Mouse (Mus musculus): ENCODE measurements around the gene C2cd3. TPM values are rescaled to one million over a fixed set of nuclear protein-coding genes. Genes with fewer than 3 reads are reported as not detected.
"Not testable (repeated sequence)": the region's sequence is repeated elsewhere in the genome, so short reads cannot be mapped to it uniquely, and the experiment has no call there.

C2cd3 gene
- polyA plus RNA-seq, 1 experiment from 2014 or later, result 28.9 TPM

DNA sequence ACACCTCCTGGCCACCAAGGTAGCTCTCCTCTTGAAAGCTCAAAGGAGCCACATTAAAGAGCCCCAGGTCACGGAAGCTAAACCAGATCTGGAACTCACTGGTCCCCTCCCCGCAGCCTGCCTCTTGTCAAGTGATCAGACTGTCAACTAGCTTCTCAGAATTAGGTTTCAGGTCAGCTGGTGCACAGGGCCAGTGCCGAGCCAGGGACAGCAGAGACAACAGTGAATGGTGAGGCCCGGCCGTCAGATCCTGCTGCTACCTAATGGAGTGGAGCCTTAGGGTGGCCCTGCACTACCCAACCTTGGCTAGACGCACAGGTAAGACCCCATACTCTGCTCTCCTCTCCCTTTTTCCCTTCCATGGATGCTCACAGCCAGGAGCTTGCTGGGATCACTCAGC, 100.7 kb downstream of the C2cd3 start, which contains the start of gene Ucp3:
Gene Ucp3 (plus strand): TSS at position 214 of the 400 bp plus-strand sequence.
- WGBS, result 92% methylated on average over 6 of the region's 6 CpGs
- no peak within 1 kb of the TSS for H3K9ac ChIP-seq (replicated peaks; ENCODE audit: low read depth, low read length)
- no peaks in the 10 kb centered on the region for H3K27me3 ChIP-seq (replicated peaks; ENCODE audit: control insufficient read depth, insufficient read depth, low read length)
- H3K4me1 ChIP-seq (replicated peaks; ENCODE audit: control insufficient read depth, insufficient read depth, low read length), result no peaks in the 10 kb centered on the region
- no peak for ATAC-seq
- H3K4me2 ChIP-seq (ENCODE audit: low read length), result no peak within 1 kb of the TSS
- H3K36me3 ChIP-seq (ENCODE audit: control insufficient read depth, insufficient read depth), result peaks cover 2% of the 10 kb centered on the region; the same call in 1 of the 2 replicates
- no peaks in the 10 kb centered on the region for H3K9me3 ChIP-seq (ENCODE audit: control insufficient read depth, low read length)
- H3K27ac ChIP-seq (ENCODE audit: low read length), result no peak within 1 kb of the TSS
- H3K4me3 ChIP-seq (replicated peaks; ENCODE audit: low read length), result no peak within 1 kb of the TSS

DNA sequence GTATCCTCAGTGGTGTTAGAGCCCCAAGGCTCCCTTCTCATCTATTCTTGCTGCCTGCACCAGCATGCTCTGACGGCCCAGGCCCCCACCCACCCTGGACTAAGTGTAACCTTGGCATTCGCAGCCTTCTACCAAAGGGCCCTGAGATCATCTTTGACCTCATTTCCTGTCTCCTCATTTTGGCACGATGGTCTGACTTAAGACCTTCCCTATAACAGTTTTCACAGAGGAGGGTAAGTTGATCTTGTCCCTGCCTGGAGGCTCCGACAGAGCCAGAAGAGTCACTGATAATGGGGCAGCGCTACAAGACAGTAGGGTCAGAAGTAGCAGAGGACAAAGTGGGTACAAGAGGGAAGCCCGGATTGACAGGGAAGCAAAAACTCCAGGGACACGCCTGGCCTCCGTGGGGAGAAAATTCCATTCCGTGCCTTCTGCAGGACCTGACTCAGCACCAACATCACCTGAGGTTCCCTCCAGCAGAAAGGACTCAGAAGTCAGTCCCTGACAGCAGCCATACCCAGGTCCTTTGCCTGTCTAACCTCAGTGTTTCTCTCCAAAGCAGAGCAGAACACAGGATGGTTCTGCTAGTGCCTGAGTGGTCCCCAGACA, 101.9 kb downstream of the C2cd3 start:
- no peak overlapping the region for H3K9ac ChIP-seq (replicated peaks; ENCODE audit: low read depth, low read length)
- peaks cover 2% of the 10 kb centered on the region; the same call in 1 of the 2 replicates for H3K36me3 ChIP-seq (ENCODE audit: control insufficient read depth, insufficient read depth)
- H3K9me3 ChIP-seq (ENCODE audit: control insufficient read depth, low read length), result no peaks in the 10 kb centered on the region
- no peaks in the 10 kb centered on the region for H3K4me1 ChIP-seq (replicated peaks; ENCODE audit: control insufficient read depth, insufficient read depth, low read length)
- H3K4me2 ChIP-seq (ENCODE audit: low read length), result no peak overlapping the region
- H3K27ac ChIP-seq (ENCODE audit: low read length), result no peak overlapping the region
- no peaks in the 10 kb centered on the region for H3K27me3 ChIP-seq (replicated peaks; ENCODE audit: control insufficient read depth, insufficient read depth, low read length)
- ATAC-seq, result no peak
- H3K4me3 ChIP-seq (replicated peaks; ENCODE audit: low read length), result no peak overlapping the region
- 89% methylated on average over 9 of the region's 9 CpGs for WGBS

DNA sequence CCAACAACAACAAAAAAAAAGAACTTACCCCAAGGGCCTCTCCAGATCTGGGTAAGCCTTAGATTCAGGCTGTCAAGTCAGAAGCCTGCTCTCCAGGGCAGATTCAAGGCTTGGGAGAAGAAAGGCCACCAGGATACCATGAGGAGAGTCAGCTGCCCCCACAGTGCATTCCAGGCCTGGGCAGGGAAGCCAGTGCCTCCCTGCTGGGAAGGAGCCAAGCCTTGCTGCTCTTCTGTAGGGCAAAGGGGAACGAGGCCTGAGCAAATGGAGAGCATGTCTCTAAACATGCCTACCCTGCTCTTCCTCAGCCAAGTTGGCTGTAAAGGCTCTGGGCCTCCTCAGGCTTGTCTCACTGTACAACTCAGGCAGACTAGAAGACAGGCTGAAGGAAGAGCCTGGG, 102.6 kb downstream of the C2cd3 start:
- 27% methylated on average over 1 of the region's 1 CpGs for WGBS
- no peaks in the 10 kb centered on the region for H3K4me1 ChIP-seq (replicated peaks; ENCODE audit: control insufficient read depth, insufficient read depth, low read length)
- no peak for ATAC-seq
- H3K36me3 ChIP-seq (ENCODE audit: control insufficient read depth, insufficient read depth), result no peaks in the 10 kb centered on the region
- no peaks in the 10 kb centered on the region for H3K27me3 ChIP-seq (replicated peaks; ENCODE audit: control insufficient read depth, insufficient read depth, low read length)
- H3K4me2 ChIP-seq (ENCODE audit: low read length), result no peak overlapping the region
- H3K4me3 ChIP-seq (replicated peaks; ENCODE audit: low read length), result no peak overlapping the region
- no peaks in the 10 kb centered on the region for H3K9me3 ChIP-seq (ENCODE audit: control insufficient read depth, low read length)
- H3K9ac ChIP-seq (replicated peaks; ENCODE audit: low read depth, low read length), result no peak overlapping the region
- no peak overlapping the region for H3K27ac ChIP-seq (ENCODE audit: low read length)

DNA sequence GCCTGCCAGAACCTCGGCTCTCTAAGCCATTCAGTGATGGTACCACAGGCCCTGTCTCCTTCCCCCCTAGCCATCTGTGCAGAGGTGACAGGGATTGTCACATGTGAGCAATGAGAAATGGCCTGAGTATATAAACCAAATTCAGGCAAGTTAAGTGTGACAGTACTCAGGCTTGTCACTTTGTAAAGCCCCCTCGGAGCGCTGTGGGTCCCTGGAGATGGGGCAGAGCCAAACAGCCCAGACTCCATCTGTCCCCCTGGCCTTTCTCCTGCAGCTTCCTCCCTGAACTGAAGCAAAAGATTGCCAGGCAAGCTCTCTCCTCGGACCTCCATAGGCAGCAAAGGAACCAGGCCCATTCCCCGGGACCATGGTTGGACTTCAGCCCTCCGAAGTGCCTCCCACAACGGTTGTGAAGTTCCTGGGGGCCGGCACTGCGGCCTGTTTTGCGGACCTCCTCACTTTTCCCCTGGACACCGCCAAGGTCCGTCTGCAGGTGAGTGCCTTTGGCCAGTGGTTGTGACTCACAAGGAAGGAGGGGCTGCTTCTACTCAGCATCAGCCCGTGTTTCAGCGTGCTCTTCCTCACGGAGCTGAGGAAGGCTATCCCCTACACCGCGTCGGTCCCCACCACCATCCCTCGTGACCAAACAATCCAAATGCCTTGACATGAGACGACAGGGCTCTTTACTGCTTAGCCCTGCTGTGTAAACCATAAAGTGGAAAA, 107.2 kb downstream of the C2cd3 start:
- Histone ChIP-seq H3K4me3 (replicated peaks; ENCODE audit: low read length) (no peak overlapping the region), H3K27me3 (replicated peaks; ENCODE audit: control insufficient read depth, insufficient read depth, low read length) (no peaks in the 10 kb centered on the region), H3K9ac (replicated peaks; ENCODE audit: low read depth, low read length) (no peak overlapping the region), H3K27ac (ENCODE audit: low read length) (no peak overlapping the region), H3K4me1 (replicated peaks; ENCODE audit: control insufficient read depth, insufficient read depth, low read length) (no peaks in the 10 kb centered on the region), H3K9me3 (ENCODE audit: control insufficient read depth, low read length) (no peaks in the 10 kb centered on the region), H3K4me2 (ENCODE audit: low read length) (no peak overlapping the region), H3K36me3 (ENCODE audit: control insufficient read depth, insufficient read depth) (no peaks in the 10 kb centered on the region)
- WGBS, result 80% methylated on average over 20 of the region's 20 CpGs
- no peak for ATAC-seq

- Histone ChIP-seq H3K4me2 (ENCODE audit: low read length) (no peak overlapping the region), H3K36me3 (ENCODE audit: control insufficient read depth, insufficient read depth) (no peaks in the 10 kb centered on the region), H3K27ac (ENCODE audit: low read length) (no peak overlapping the region), H3K9me3 (ENCODE audit: control insufficient read depth, low read length) (no peaks in the 10 kb centered on the region), H3K4me3 (replicated peaks; ENCODE audit: low read length) (no peak overlapping the region), H3K27me3 (replicated peaks; ENCODE audit: control insufficient read depth, insufficient read depth, low read length) (no peaks in the 10 kb centered on the region), H3K4me1 (replicated peaks; ENCODE audit: control insufficient read depth, insufficient read depth, low read length) (no peaks in the 10 kb centered on the region), H3K9ac (replicated peaks; ENCODE audit: low read depth, low read length) (no peak overlapping the region)
- WGBS, result 77% methylated on average over 15 of the region's 15 CpGs
- no peak for ATAC-seq
Measured at GRCm38 (mm10) chr7:100479823-100480164, 107.8 kb downstream of the C2cd3 start.

- Histone ChIP-seq H3K9me3 (ENCODE audit: control insufficient read depth, low read length) (no peaks in the 10 kb centered on the region), H3K4me1 (replicated peaks; ENCODE audit: control insufficient read depth, insufficient read depth, low read length) (no peaks in the 10 kb centered on the region), H3K4me3 (replicated peaks; ENCODE audit: low read length) (no peak overlapping the region), H3K9ac (replicated peaks; ENCODE audit: low read depth, low read length) (no peak overlapping the region), H3K27me3 (replicated peaks; ENCODE audit: control insufficient read depth, insufficient read depth, low read length) (no peaks in the 10 kb centered on the region), H3K4me2 (ENCODE audit: low read length) (no peak overlapping the region), H3K36me3 (ENCODE audit: control insufficient read depth, insufficient read depth) (no peaks in the 10 kb centered on the region), H3K27ac (ENCODE audit: low read length) (no peak overlapping the region)
- 89% methylated on average over 17 of the region's 17 CpGs for WGBS
- ATAC-seq, result no peak
Measured at GRCm38 (mm10) chr7:100480175-100480574, 108.1 kb downstream of the C2cd3 start.

GRCm38 (mm10) chr7:100482046-100482445, 110.0 kb downstream of the C2cd3 start:
- 87% methylated on average over 2 of the region's 2 CpGs for WGBS
- ATAC-seq; H3K9me3 ChIP-seq (ENCODE audit: control insufficient read depth, low read length); H3K4me2 ChIP-seq (ENCODE audit: low read length); H3K27me3 ChIP-seq (replicated peaks; ENCODE audit: control insufficient read depth, insufficient read depth, low read length); H3K36me3 ChIP-seq (ENCODE audit: control insufficient read depth, insufficient read depth); H3K9ac ChIP-seq (replicated peaks; ENCODE audit: low read depth, low read length); H3K27ac ChIP-seq (ENCODE audit: low read length); H3K4me3 ChIP-seq (replicated peaks; ENCODE audit: low read length); H3K4me1 ChIP-seq (replicated peaks; ENCODE audit: control insufficient read depth, insufficient read depth, low read length): not testable (repeated sequence)

GRCm38 (mm10) chr7:100484493-100484892, 112.5 kb downstream of the C2cd3 start:
- Histone ChIP-seq H3K4me1 (replicated peaks; ENCODE audit: control insufficient read depth, insufficient read depth, low read length) (no peaks in the 10 kb centered on the region), H3K9ac (replicated peaks; ENCODE audit: low read depth, low read length) (no peak overlapping the region), H3K9me3 (ENCODE audit: control insufficient read depth, low read length) (no peaks in the 10 kb centered on the region), H3K27me3 (replicated peaks; ENCODE audit: control insufficient read depth, insufficient read depth, low read length) (no peaks in the 10 kb centered on the region), H3K4me2 (ENCODE audit: low read length) (no peak overlapping the region), H3K36me3 (ENCODE audit: control insufficient read depth, insufficient read depth) (no peaks in the 10 kb centered on the region), H3K4me3 (replicated peaks; ENCODE audit: low read length) (no peak overlapping the region), H3K27ac (ENCODE audit: low read length) (no peak overlapping the region)
- no peak for ATAC-seq
- 88% methylated on average over 5 of the region's 5 CpGs for WGBS

DNA sequence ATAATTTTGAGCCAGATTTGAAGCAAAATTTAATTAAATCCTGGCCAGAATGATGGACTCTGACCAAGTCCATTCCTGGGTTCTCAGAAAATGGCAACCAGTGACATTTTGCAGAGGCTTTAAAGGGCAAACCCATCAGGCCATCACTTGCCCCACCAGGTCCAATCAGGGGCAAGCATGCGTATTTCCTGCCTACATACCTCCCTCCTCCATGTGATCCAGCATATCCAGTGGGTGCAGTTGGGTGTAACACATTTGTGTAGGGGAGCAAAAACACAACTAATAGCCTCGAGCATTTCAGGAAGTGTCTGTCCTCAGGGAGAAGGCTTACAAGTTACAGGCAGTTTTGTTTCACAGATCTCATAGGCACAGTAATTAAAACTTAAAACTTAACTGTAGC, 115.3 kb downstream of the C2cd3 start:
- H3K4me2 ChIP-seq (ENCODE audit: low read length), result no peak overlapping the region
- H3K9ac ChIP-seq (replicated peaks; ENCODE audit: low read depth, low read length), result no peak overlapping the region
- no peak for ATAC-seq
- no peak overlapping the region for H3K4me3 ChIP-seq (replicated peaks; ENCODE audit: low read length)
- H3K36me3 ChIP-seq (ENCODE audit: control insufficient read depth, insufficient read depth), result no peaks in the 10 kb centered on the region
- H3K9me3 ChIP-seq (ENCODE audit: control insufficient read depth, low read length), result no peaks in the 10 kb centered on the region
- 78% methylated on average over 2 of the region's 2 CpGs for WGBS
- H3K4me1 ChIP-seq (replicated peaks; ENCODE audit: control insufficient read depth, insufficient read depth, low read length), result no peaks in the 10 kb centered on the region; the same call in 1 of the 2 replicates
- no peak overlapping the region for H3K27ac ChIP-seq (ENCODE audit: low read length)
- H3K27me3 ChIP-seq (replicated peaks; ENCODE audit: control insufficient read depth, insufficient read depth, low read length), result no peaks in the 10 kb centered on the region
